Mouse (Mus musculus): Measurements from ENCODE around the gene Fam216a. TPM values are rescaled to one million over a fixed set of nuclear protein-coding genes. Genes with fewer than 3 reads are reported as not detected.
A peak's percentile ranks its signal among the peaks of the same experiment; 100 is the strongest.
"Not testable (repeated sequence)": the region's sequence is repeated elsewhere in the genome, so short reads cannot be mapped to it uniquely, and the experiment has no call there.

Gene Fam216a
- polyA plus RNA-seq, 1 experiment from 2014 or later: 63.6 TPM

DNA sequence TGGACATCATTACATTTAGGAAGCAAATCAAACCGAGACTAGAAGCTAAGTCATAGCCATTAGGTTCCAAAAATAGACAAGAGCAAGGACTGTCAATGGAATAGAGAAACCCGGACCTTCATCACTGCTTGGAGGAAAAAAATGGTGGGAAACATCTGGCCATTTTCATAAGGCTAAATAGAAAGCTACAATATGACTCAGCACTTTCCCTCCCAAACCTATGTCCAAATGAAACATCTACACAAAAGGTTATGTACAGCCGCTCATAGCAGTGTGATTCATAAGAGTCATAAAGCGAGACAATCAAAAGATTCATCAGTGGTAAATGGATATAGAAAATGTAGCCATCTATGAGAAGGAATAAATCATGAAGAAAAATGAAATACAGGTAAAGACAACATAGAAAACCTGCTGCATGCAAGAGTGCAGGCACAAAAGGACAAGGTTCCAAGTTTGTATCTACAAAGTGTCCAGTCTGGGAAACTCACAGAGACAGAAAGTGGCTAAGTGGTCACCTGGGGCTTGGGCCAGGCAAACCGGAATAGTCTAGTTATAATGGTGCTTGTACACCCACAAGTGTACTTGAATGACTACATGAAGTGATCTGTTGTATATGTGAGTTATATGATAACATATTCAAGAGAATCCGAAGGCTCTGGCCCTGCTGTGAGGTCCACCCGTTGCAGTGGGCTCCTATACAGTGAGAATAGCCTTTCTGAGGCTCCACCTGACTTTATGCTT lies 35.4 kb downstream of the Fam216a start:
- Histone ChIP-seq H3K9me3 (replicated peaks) (no peaks in the 10 kb centered on the region), H3K27ac (no peak overlapping the region), H3K27me3 (no peaks in the 10 kb centered on the region), H3K4me3 (replicated peaks) (no peak overlapping the region), H3K9ac (no peak overlapping the region), H3K4me1 (no peaks in the 10 kb centered on the region), H3K4me2 (no peak overlapping the region), H3K36me3 (no peaks in the 10 kb centered on the region)
- ATAC-seq (replicated peaks; ENCODE audit: low FRiP score): no peak
- 88% methylated on average over 7 of the region's 7 CpGs for WGBS

DNA sequence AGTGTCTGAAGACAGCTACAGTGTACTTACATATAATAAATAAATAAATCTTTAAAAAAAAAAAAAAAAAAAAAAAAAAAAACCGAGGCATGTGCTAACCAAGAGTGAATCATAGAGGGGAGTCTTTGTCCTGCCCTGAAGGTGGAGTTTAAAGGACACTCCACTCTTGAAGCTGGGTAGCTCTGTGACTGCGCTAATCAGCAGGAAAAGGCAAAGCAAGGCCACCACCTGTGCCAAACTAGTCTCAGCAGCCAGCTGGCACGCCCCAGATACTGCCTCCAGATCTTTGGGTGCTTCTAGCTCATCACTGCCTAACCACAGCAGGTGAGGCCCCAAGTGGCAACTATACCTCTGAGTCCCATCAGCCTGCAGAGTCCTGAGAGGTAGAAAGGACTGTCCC lies 37.5 kb downstream of the Fam216a start:
- Histone ChIP-seq H3K9ac (no peak overlapping the region), H3K4me1 (no peaks in the 10 kb centered on the region), H3K4me2 (no peak overlapping the region), H3K27me3 (no peaks in the 10 kb centered on the region), H3K4me3 (replicated peaks) (no peak overlapping the region), H3K36me3 (no peaks in the 10 kb centered on the region), H3K9me3 (replicated peaks) (no peaks in the 10 kb centered on the region), H3K27ac (no peak overlapping the region)
- no peak for ATAC-seq (replicated peaks; ENCODE audit: low FRiP score)
- WGBS: 69% methylated on average over 3 of the region's 3 CpGs

DNA sequence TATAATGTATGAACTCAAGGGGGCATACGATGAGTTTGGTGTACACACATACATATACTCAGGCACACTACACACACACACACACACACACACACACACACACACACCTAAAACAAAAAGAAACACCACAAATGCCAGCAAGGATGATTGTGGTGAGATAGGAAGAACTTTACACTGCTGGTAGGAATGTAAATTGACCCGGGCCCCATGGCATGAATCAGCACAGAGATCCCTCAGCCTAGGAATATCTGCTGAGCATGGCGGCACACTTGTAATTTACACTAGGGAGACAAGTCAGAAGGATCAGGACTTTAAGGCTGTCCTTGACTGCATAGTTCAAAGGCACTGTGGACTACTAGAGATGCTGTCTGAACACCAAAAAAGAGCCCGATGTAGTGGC lies 41.9 kb downstream of the Fam216a start:
- 83% methylated on average over 4 of the region's 4 CpGs for WGBS
- H3K36me3 ChIP-seq: peaks cover 14% of the 10 kb centered on the region

DNA sequence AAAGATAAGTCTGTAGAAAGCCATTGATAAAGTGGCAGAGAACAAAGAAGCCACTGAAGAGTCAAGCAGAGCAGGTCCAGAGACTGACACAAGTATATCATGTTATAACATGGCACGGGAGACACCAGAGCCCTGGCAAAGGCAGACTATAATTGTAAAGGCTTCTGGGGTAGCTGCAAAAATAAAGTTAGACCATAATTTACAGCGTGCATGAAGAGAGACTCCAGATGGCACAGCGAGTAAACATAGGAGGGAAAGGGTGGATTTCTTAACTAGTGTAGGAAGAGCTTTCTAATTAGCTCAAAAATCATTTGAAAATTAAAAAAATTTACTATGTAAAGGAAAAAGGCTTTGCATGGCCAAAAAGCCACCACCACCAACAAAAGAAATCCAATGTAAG lies 44.9 kb downstream of the Fam216a start:
- Histone ChIP-seq H3K27ac (no peak overlapping the region), H3K4me2 (no peak overlapping the region), H3K4me1 (no peaks in the 10 kb centered on the region), H3K9me3 (replicated peaks) (no peaks in the 10 kb centered on the region), H3K36me3 (peaks cover 30% of the 10 kb centered on the region), H3K9ac (no peak overlapping the region), H3K4me3 (replicated peaks) (no peak overlapping the region), H3K27me3 (no peaks in the 10 kb centered on the region)
- WGBS: 79% methylated on average over 3 of the region's 3 CpGs
- no peak for ATAC-seq (replicated peaks; ENCODE audit: low FRiP score)

More for the DNA sequence above, 41.9 kb downstream of the Fam216a start:
- no peak overlapping the region for H3K9ac ChIP-seq
- H3K9me3 ChIP-seq (replicated peaks): no peaks in the 10 kb centered on the region
- H3K4me2 ChIP-seq: no peak overlapping the region
- no peak overlapping the region for H3K4me3 ChIP-seq (replicated peaks)
- ATAC-seq (replicated peaks; ENCODE audit: low FRiP score): no peak
- H3K27me3 ChIP-seq: no peaks in the 10 kb centered on the region
- H3K4me1 ChIP-seq: no peaks in the 10 kb centered on the region
- no peak overlapping the region for H3K27ac ChIP-seq

DNA sequence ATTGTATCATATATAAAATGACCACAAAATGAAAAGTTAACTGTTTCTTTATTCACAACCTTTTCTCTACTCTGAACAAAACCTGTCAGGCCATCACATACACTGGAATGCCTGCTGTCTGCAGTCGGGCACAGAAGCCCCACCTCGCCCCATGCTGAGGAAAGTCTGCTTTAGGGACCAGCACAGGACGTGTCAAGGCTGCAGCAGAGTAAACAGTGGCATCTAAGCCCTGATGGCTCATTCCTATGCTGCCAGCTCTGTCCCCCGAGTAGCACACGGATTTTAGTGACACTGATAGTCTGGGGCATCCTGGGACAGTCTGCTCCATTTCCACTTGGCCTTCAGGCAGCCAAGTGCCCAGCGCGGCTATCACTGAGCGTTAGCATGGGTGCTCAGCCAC lies 46.7 kb downstream of the Fam216a start:
- H3K4me1 ChIP-seq: no peaks in the 10 kb centered on the region
- H3K4me2 ChIP-seq: no peak overlapping the region
- H3K27ac ChIP-seq: no peak overlapping the region
- no peaks in the 10 kb centered on the region for H3K27me3 ChIP-seq
- ATAC-seq (replicated peaks; ENCODE audit: low FRiP score): no peak
- 88% methylated on average over 8 of the region's 8 CpGs for WGBS
- H3K9ac ChIP-seq: no peak overlapping the region
- H3K9me3 ChIP-seq (replicated peaks): no peaks in the 10 kb centered on the region
- H3K4me3 ChIP-seq (replicated peaks): no peak overlapping the region
- H3K36me3 ChIP-seq: peaks cover 48% of the 10 kb centered on the region

DNA sequence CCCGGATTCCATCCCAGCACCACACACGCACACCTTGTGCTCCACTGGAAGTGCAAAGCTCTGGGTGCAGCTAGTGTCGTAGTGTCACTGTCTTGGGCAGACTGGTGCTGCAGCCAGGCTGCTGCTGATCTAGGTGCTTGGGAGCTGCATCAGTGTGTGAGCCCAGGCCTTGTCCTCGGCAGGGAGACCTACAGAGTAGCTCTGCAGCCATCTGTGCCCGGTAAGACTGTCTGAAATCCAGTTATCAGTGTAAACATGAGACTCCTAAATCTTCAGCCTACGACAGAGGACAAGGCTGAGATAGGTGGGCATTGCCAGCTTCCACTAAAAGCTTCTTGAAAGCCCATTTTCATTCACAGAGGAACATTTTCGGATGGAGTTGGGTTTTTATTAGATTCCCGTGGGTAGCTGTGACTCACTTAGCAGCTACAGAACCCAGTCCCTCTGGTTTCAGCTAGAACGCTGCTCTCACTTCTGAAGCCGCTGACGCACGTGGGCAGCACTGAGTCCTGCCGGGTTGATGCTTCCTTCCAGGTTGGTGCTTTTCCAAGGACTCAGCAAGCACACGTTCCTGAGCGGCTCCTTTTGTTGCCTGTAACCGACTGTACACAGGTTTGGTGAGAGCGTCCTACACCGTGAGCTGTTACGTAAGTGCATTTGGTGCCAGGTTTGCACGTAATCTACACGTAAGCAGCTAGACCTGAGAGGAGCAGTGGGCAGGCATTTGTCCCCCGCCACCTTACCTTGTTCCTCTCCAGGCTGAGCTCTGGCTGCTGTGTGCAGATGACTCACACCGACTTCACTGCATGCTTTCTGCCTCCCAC lies 47.3 kb downstream of the Fam216a start:
- WGBS: 88% methylated on average over 23 of the region's 23 CpGs
- ATAC-seq (replicated peaks; ENCODE audit: low FRiP score): no peak
- H3K36me3 ChIP-seq: peaks cover 51% of the 10 kb centered on the region
- no peak overlapping the region for H3K4me2 ChIP-seq
- H3K9ac ChIP-seq: no peak overlapping the region
- H3K9me3 ChIP-seq (replicated peaks): no peaks in the 10 kb centered on the region
- H3K4me1 ChIP-seq: peaks cover 3% of the 10 kb centered on the region; the same call in 1 of the 2 replicates
- H3K27me3 ChIP-seq: no peaks in the 10 kb centered on the region
- H3K27ac ChIP-seq: no peak overlapping the region
- H3K4me3 ChIP-seq (replicated peaks): no peak overlapping the region

DNA sequence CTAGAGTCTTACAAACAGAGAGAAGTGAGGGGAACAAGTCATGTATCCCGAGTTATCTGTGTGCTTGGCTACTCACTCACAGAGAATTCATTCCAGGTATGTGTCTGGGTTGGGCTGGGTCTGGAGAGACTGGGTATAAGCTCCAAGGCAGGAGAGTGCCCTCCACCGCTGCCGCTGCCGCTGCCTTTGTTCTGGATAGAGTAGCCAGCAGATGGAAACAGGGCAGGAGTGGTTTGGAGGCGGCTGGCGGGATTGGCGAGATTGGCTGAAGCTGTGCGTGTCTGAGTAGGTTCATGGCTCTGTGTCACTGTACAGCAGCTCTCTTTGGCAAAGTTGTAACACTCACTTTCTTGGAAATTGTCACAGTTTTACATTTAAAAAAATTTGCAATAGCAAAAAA lies 48.6 kb downstream of the Fam216a start:
- Histone ChIP-seq H3K9ac (no peak overlapping the region), H3K9me3 (replicated peaks) (no peaks in the 10 kb centered on the region), H3K27me3 (no peaks in the 10 kb centered on the region), H3K4me2 (no peak overlapping the region), H3K4me1 (peaks cover 4% of the 10 kb centered on the region; the same call in 1 of the 2 replicates), H3K36me3 (peaks cover 57% of the 10 kb centered on the region), H3K27ac (no peak overlapping the region), H3K4me3 (replicated peaks) (no peak overlapping the region)
- WGBS: 78% methylated on average over 8 of the region's 8 CpGs
- no peak for ATAC-seq (replicated peaks; ENCODE audit: low FRiP score)

DNA sequence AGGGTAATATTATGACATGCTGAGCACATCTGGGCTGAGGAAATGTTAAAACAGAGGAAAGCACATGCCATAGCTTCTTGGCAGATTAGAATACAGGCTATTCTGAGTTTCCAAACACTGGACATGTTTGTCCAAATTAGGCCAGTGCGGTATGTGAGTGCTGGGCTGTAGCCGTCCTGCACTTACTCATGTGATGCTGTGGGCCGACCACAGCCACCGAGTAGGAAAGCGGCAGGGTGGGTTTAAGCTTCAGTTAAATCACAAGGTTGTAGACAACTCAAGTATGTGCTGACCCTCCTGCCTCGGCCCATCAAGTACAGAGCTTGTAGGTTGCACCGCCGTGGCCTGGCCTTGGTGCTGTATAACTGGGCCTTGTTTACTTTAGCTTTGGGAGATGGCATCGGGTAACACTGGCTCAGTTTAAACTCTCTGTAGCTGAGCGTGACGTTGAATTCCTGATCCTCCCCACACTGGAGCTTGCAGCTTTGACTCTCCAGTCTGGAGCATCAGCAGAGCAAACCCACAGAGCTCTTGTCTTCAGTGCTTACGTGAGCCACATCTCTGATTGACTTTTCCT lies 51.9 kb downstream of the Fam216a start:
- Histone ChIP-seq H3K9me3 (replicated peaks) (no peaks in the 10 kb centered on the region), H3K27me3 (no peaks in the 10 kb centered on the region), H3K4me1 (peaks cover 7% of the 10 kb centered on the region), H3K4me2 (no peak overlapping the region), H3K27ac (no peak overlapping the region), H3K4me3 (replicated peaks) (no peak overlapping the region), H3K9ac (no peak overlapping the region), H3K36me3 (peaks cover 65% of the 10 kb centered on the region)
- ATAC-seq (replicated peaks; ENCODE audit: low FRiP score): peak; percentile 54; the same call in 1 of the 2 replicates
- WGBS: 41% methylated on average over 12 of the region's 12 CpGs

DNA sequence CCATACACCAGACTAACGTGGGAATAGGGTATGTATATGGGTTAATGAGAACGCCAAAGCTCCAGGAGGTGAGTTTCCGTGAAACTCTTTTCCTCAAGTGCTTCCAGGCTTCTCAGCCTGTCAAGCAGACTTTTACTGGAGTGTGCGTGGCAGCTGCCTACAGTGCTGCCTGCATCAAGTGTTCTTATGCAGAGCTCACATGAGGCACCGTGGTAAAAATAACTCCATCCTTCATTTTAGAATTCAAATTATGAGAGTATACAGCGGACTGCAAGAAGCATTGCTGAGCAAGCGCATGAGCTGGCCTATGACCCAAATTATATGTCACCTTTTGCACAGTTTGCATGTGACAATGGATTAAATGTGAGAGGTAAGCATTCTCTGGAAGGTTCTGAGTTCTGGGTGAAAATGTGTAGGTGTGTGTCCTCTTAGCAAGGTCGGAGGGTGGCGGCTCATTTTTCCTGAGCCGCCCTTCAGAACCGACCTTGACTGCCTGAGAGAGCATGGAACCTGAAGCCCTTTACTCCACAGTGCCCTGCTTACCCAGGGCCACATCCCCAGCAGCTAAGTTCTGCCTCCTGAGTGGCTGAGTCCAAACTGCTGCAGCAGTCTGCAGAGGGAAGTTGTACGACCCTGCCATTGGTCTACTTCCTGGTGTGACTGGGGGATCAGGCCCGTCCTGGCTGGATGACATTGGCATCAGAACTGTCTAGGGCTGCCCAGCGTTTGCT lies 52.5 kb downstream of the Fam216a start:
- Histone ChIP-seq H3K9ac (no peak overlapping the region), H3K4me3 (replicated peaks) (no peak overlapping the region), H3K27ac (no peak overlapping the region), H3K4me2 (no peak overlapping the region), H3K9me3 (replicated peaks) (no peaks in the 10 kb centered on the region), H3K36me3 (peaks cover 59% of the 10 kb centered on the region), H3K4me1 (peaks cover 14% of the 10 kb centered on the region), H3K27me3 (no peaks in the 10 kb centered on the region)
- ATAC-seq (replicated peaks; ENCODE audit: low FRiP score): no peak
- WGBS: 79% methylated on average over 14 of the region's 14 CpGs

DNA sequence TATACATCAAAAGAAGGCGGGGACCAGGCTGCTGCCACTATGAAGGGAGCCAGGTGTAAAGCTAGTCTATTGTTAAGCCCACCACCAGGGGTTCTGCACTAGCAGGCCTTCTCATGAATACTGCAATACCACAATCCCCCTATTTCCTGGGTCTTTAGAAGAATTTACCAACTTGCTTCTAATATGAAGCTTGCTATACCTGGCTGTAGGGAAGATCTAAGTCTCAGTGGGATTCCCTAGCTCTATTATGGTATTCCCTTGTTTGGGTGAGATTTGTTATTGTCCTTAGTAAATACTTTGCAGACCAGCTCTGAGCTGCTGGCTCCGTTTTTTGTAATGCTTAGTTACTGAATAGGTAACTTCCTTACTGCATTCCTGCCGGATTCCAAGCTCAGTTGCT lies 53.2 kb downstream of the Fam216a start:
- H3K4me1 ChIP-seq: peaks cover 17% of the 10 kb centered on the region
- not testable (repeated sequence) for H3K9me3 ChIP-seq (replicated peaks); H3K27me3 ChIP-seq; H3K9ac ChIP-seq; H3K4me3 ChIP-seq (replicated peaks); H3K4me2 ChIP-seq; ATAC-seq (replicated peaks; ENCODE audit: low FRiP score); H3K27ac ChIP-seq
- WGBS: 86% methylated on average over 3 of the region's 3 CpGs
- peaks cover 57% of the 10 kb centered on the region for H3K36me3 ChIP-seq

DNA sequence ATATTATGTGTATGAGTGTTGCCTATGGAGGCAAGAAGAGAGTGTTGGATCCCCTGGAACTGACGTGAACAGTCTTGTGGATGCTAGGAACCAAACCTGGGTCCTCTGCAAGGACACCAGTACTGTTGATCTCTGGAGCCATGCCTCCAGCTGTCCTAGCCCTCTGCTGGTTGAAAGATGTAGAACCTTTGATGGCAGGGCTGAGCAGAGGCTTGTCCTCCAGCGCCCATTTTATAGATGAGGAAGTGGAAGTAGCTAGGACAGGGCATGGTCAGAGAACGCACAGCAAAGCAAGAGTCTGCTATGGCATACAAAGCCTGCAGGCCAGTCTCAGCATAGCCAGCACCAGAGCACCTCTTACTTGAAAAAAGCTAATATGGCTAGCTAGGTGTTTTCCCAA lies 54.1 kb downstream of the Fam216a start:
- Histone ChIP-seq H3K4me2 (no peak overlapping the region), H3K9me3 (replicated peaks) (no peaks in the 10 kb centered on the region), H3K27ac (no peak overlapping the region), H3K27me3 (no peaks in the 10 kb centered on the region), H3K4me1 (peaks cover 21% of the 10 kb centered on the region), H3K9ac (no peak overlapping the region), H3K36me3 (peaks cover 64% of the 10 kb centered on the region), H3K4me3 (replicated peaks) (no peak overlapping the region)
- 73% methylated on average over 3 of the region's 3 CpGs for WGBS
- ATAC-seq (replicated peaks; ENCODE audit: low FRiP score): no peak
